Mouse (Mus musculus) embryonic fibroblast, embryonic 13.5 days (primary cell): ENCODE results near the gene Ldlr.

ENCODE experiments used
- CTCF ChIP-seq: IDR thresholded peaks from 2 replicates; pipeline ENCODE4 v1.5.1; 2011; ENCODE audit warnings: mild to moderate bottlenecking, control low read depth, low read length, moderate library complexity, borderline replicate concordance; ENCODE audit not compliant: insufficient read depth
- POLR2A ChIP-seq: IDR thresholded peaks from 2 replicates; pipeline ENCODE4 v1.6.1; 2011; ENCODE audit warnings: low read depth, mild to moderate bottlenecking, control low read depth, low read length, moderate library complexity

DNA sequence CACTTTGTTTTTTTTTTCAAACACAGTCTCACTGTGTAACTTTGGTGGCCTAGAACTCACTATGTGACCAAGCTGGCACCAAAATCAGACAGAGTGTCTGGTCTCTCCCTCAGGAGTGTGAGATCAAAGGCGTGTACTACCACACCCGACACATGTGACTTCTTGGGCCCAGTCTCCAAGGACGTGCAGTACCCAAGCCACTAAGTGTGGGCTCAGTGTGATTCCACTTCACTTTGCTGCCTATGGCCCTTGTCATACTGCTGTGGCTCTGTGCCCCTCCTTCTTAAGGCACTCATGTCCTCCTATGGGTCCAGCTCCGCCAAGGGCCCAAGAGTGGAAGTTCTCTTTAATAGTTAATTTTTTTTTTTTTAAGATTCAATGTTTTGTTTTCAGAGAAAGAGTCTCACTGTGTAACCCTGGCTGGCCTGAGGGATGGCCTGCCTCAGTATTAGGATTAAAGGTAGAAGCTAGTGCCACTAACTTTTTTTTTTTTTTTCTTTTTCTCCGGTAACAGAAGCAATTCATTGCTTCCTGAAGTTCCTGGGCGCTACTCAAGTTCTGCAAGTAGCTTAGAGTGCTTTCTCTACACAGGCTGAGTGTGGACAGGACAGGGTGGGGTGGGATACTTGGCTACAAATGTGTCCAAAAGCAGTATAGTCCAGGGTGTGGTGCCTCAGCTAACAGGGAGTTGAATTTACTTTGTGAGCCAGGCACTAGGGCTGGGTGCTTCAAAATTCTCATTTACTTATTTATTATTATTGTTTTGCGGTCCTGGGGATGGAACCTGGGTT, 61.4 kb downstream of the Ldlr start:
- TF ChIP-seq CTCF (no peak), POLR2A (no peak)
